Mouse (Mus musculus) 416B (cell line): ENCODE measurements around the gene Myo18b.

Experiments
- DNase-seq: peaks from one replicate; pipeline ENCODE4 v3.0.0; 2011; ENCODE audit warnings: low read depth

Myo18b gene

GRCm38 (mm10) chr5:112747306-112747930 is 148.7 kb downstream of the Myo18b start:
- DNase-seq: no peak

GRCm38 (mm10) chr5:112745176-112745575 is 151.0 kb downstream of the Myo18b start:
- no peak for DNase-seq

GRCm38 (mm10) chr5:112744571-112744970 is 151.6 kb downstream of the Myo18b start:
- no peak for DNase-seq

- DNase-seq: no peak
These were observed 153.0 kb downstream of the Myo18b start for GRCm38 (mm10) chr5:112743121-112743520.

- DNase-seq: no peak
These were observed 155.5 kb downstream of the Myo18b start for GRCm38 (mm10) chr5:112740651-112741050.

DNA sequence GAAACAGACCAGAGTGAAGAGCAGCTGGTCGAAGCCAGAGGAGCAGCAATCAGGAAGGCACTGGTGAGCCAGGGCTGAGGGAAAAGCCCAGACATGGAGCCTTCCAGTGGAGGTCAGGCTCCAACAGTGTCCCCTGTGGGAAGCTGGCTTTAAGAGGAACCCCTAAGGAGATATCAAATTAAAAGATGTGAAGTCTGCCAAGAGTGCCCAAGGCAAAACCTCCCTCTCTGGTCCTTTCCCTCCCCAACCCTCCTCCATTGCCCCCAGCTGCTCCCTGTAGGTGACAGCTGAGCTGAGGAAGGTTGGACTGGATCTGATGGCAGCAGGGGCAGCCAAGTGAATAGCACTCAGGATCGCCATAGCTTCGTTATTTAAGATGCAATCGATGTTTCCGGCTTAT is 161.1 kb downstream of the Myo18b start:
- no peak for DNase-seq

- DNase-seq: no peak
These were observed 165.6 kb downstream of the Myo18b start for GRCm38 (mm10) chr5:112730604-112731003.

- no peak for DNase-seq
These were observed 167.7 kb downstream of the Myo18b start for GRCm38 (mm10) chr5:112728432-112728831.

DNA sequence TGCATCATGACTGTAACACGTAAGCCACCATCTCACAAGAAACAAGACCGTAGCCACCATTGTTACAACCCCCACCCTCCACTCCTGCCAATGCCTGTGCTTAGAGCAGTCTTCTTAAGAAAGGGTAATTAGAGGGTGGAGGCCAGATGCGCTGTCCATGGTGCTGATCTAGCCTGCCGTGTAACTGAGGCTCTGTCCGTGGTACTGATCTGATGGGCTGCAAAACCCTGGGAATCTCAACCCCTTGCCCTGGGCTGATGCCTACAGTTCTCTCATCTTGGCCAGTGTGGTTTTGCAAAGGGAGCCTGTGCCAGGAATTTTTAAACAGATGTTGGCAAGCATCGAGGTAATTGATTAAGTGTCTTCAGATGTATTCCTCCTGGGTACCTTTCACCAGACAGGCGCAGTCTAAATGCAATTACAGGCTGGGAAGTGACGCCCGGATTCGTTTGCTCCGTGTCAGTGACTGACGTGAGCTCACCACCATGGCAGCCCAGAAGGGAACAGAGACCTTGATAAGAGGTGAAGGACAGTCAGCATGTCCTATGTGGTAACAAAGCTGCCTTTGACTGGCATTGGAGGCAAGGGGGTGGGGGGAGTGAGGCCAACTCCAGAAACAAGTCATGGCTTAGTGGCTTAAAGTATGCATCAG is 177.4 kb downstream of the Myo18b start:
- DNase-seq: peak; percentile 70

DNA sequence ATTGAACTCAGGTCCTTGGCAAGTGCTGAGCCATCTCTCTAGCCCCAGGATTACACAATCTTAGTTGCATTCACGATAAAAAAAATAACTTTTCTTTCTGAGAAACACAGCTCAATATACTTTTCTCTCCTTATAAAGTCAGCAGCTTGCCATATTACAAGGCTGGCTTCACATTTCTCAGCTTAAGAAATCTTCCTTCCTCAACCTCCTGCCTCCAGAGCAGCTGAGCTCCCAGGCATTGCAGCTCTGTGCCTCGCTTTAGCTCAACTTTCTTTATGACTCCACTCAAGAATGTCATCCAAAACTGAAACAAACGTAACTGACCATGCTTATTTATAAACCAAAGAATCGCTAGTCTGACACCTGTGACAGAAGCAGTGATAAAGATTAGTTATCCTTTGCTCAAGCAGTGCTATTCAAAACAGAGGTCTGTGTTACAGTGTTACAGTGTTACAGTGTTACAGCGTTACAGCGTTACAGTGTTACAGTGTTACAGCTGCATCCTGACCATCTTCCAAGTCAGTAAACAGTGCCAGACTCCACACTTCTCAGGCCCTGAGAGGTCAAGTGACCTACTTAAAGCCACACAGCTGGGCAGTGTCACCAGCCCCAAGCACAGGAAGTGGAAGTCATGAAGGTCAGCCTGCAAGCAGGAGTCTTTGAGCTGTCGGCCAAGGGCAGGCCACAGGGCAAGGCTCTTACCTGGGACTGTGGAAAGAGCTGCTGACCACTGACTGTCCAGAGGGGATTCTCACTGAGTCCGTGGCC is 181.3 kb downstream of the Myo18b start:
- no peak for DNase-seq

- DNase-seq: no peak
These were observed 186.3 kb downstream of the Myo18b start for GRCm38 (mm10) chr5:112709831-112710230.

DNA sequence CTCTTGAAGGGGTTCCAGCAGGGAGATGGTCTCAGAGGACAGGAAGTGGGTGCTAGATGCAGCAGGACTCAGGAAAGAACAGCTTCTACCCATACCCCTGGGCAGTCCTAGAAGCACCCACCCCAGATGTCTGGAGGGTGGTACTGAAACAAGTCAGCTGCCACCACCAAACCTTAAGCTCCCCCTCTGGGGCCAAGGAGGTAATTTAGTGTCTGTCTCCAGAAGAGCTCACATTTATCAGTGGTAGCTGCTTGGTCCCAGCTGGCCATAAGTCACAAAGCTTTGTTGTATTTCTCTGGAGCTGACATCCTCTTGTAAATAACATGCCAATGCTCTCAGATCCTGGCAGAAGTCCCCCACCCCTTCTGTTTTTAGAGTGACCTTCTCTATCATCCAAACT is 187.7 kb downstream of the Myo18b start:
- no peak for DNase-seq

- DNase-seq: no peak
These were observed 188.7 kb downstream of the Myo18b start for GRCm38 (mm10) chr5:112707478-112707877.

DNA sequence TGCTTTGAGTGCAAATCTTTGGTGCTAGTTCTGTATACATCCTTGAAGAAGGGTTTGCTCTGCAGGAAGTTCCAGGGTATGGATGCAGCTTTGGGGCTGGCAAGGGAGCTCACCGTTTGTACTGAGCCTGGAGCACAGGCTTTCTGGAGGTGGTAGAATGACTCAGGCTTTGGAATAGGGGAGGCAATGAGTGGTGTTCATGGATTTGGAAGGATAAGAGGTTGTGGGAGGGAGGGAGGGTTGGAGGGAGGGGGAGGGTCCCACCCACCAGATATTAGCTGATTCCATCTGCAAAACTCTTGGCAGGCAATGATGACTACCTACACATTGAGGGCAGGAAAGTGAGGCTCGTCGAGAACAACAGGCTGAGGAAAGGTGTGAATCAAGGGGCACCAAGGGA is 195.4 kb downstream of the Myo18b start:
- no peak for DNase-seq

- DNase-seq: no peak
These were observed 199.5 kb downstream of the Myo18b start for GRCm38 (mm10) chr5:112696683-112697082.

- no peak for DNase-seq
These were observed 200.9 kb downstream of the Myo18b start for GRCm38 (mm10) chr5:112695254-112695711.

DNA sequence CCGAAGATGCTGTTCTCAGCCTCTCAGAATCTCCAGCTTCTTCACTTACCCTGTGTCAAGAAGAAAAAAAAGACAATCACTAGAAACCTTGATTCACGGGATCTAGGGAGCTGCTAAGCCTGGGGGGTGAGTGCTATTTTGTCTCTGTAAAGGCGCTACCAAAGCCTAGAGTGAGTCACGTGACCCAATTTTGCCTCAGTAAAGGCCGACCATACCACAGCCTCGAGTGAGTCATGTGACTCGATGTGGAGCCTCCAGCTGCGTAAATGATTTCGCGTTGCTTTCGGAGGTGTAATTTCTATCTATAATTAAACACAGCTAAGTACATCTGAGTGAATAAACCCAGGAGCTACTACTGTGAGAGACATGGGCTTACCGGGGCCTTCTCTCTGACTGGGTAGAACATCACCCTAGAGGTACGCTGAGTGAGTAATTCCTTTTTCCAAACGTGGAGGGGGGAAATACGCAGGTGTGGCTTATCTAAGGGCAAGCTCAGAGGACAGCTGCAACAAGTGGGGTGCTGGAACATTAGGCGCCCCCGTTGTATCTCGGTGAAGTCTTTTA is 202.8 kb downstream of the Myo18b start:
- no peak for DNase-seq

GRCm38 (mm10) chr5:112687100-112687818 is 208.9 kb downstream of the Myo18b start:
- DNase-seq: no peak

DNA sequence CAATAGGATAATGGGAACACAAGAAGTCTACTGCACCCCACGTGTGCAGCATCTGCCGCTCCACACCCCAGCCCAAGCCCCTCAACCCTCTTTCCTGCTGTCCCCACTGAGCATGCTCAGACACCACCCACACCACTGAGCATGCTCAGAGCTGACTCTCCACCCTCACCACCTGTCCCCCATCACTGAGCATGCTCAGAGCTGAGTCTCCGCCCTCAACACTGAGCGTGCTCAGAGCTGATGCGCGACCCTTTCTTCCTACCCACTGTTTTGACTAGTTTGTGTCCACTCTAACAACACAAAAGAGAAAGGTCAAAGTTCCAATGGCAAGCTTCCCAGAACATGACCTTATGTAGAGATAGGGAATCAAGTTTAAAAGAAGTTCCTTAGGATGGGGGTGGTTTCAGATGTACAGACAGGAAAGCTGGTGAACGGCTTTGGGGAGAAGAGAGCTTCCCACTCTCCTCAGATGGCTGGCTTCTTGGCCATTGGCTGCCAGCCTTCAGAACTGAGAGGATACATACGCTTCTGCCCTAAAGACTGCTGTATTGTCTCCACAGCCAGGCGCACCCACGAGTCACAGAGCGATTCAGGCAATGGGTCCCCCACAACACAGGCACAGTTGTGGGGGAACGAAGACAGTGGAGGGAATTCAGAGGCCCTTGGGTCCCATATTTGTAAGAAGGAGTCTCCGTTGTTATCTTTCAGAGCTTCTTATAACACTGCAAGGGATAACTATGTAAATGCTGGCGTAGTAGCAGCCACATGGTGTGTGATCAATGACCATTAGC is 209.7 kb downstream of the Myo18b start:
- no peak for DNase-seq

DNA sequence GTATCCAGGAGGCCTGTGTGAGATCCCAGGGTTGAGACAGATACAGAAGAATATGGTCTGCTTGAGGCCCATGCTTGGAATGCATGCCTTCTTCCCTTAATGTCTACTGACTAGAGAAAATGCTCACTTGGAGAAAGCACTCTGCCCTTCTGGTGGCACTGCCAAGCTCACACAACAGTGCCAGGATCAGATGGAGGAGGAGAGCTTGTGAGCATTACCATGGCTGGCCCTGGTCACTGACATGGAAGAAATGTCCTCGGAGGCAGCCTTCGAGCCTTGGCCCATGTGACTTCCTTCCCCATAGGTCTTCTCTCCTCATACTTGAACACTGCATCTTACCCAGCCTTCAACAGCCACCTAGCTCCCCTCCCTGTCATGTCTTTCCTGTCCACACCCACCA is 216.9 kb downstream of the Myo18b start:
- DNase-seq: no peak

GRCm38 (mm10) chr5:112678153-112678552 is 218.0 kb downstream of the Myo18b start:
- DNase-seq: no peak
